Mouse (Mus musculus) liver, adult 2 months (tissue): ENCODE measurements around the gene Fstl3.

Source experiments
- CTCF ChIP-seq: fragments of 200-500 bp; IDR thresholded peaks from 2 replicates; pipeline ENCODE4 v1.5.1; 2011; ENCODE audit warnings: low read depth, low read length, control low read depth
- POLR2A ChIP-seq: fragments of 200-500 bp; IDR thresholded peaks from 2 replicates; pipeline ENCODE4 v1.6.1; 2011; ENCODE audit warnings: low read length, control low read depth; ENCODE audit not compliant: insufficient read depth; ENCODE audit errors: extremely low read depth

DNA sequence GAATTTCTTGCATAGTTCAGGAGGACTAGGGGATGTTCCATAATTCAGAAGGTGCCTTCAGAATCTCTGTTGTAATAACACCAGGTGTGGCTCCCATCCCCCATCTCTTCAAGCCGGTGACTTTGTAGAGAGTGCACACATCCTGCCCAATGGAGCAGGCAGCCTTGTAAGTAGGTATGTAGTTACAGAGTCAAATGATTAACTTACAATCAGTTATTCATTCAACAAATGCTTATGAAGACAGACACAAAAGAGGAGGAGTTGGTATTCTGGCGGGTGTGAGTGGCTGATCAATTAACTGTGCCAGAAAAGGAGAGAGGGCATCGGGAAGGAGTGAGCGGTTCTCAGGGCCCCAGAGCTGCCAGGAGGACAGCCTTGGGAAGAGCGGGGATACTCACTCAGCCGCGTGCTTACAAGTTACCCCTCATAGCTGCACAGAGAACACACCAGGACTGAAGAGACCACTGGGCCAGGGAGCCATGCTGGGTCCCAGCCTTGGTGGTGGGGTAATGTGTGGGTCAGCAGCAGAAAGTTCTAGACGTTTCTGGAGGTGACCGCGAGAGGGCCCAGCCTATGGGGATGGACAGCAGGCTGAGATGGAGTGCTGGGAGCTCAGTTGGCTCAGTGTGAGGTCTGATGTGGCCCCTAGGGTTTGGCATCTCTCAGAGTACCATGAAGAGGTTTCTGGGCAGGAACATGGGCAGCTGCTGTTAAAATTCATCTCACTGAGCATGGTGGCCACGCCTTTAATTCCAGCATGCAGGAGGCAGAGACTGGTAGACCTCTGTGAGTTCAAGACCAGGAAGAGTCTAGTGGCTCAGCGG is 38.8 kb downstream of the Fstl3 start:
- no peak for TF ChIP-seq CTCF
- TF ChIP-seq POLR2A: no peak
